Mouse (Mus musculus) MEL (cell line): ENCODE measurements around the gene Tomm22. TPM values are rescaled to one million over a fixed set of nuclear protein-coding genes. Genes with fewer than 3 reads are reported as not detected.

ENCODE experiments used
- DNase-seq: peaks from one replicate; pipeline ENCODE4 v3.0.0; 2011; ENCODE audit warnings: low read depth, low spot score
- H3K27ac ChIP-seq: 2 replicates; pipeline ENCODE4 v1.5.1; 2012; ENCODE audit warnings: low read depth, mild to moderate bottlenecking, control low read depth, low read length, moderate library complexity; ENCODE audit not compliant: control insufficient read depth
- H3K27me3 ChIP-seq, 2 experiments: fragments of 150-350 bp in 1 of 2; sonication (generic) in 1 of 2; 2 replicates each; pipeline ENCODE4 v1.6.1; 2012; ENCODE audit warnings: low read length in 2 of 2, mild to moderate bottlenecking in 2 of 2, improper control_type of control experiment in 1 of 2, moderate library complexity in 1 of 2; ENCODE audit not compliant: insufficient read depth in 2 of 2, control insufficient read depth in 1 of 2
- H3K36me3 ChIP-seq, 2 experiments: 2 replicates each; pipeline ENCODE4 v1.6.1; 2012 to 2014; ENCODE audit warnings: low read length in 2 of 2, improper control_type of control experiment in 1 of 2, inconsistent platforms in 1 of 2, mild to moderate bottlenecking in 1 of 2; ENCODE audit not compliant: insufficient read depth in 2 of 2, control insufficient read depth in 1 of 2
- H3K4me1 ChIP-seq, 2 experiments: fragments of 150-350 bp in 1 of 2; sonication (generic) in 1 of 2; 2 replicates each; pipeline ENCODE4 v1.6.1; 2012; ENCODE audit warnings: low read length in 2 of 2, improper control_type of control experiment in 1 of 2, mild to moderate bottlenecking in 1 of 2; ENCODE audit not compliant: insufficient read depth in 2 of 2, control insufficient read depth in 1 of 2
- H3K4me3 ChIP-seq, 2 experiments: fragments of 150-350 bp in 1 of 2; sonication (generic) in 1 of 2; 2 replicates each; pipeline ENCODE4 v1.5.1; 2012; ENCODE audit warnings: low read depth in 2 of 2, low read length in 2 of 2, mild to moderate bottlenecking in 2 of 2, moderate library complexity in 2 of 2, control low read depth in 1 of 2, improper control_type of control experiment in 1 of 2; ENCODE audit not compliant: control insufficient read depth in 1 of 2, insufficient read depth in 1 of 2
- H3K79me2 ChIP-seq: 2 replicates; pipeline ENCODE4 v1.6.1; 2012; ENCODE audit warnings: mild to moderate bottlenecking, low read length, moderate library complexity; ENCODE audit not compliant: control insufficient read depth, poor library complexity, insufficient read depth
- H3K9ac ChIP-seq: 2 replicates; pipeline ENCODE4 v1.6.1; 2012; ENCODE audit warnings: low read depth, mild to moderate bottlenecking, control low read depth, low read length, moderate library complexity; ENCODE audit not compliant: control insufficient read depth, poor library complexity, severe bottlenecking
- H3K9me3 ChIP-seq: fragments of 150-350 bp; sonication (generic); replicated peaks from 2 replicates; pipeline ENCODE4 v1.6.1; 2012; ENCODE audit warnings: mild to moderate bottlenecking, low read length, improper control_type of control experiment, moderate library complexity; ENCODE audit not compliant: insufficient read depth
- CHD1 ChIP-seq: IDR thresholded peaks from 2 replicates; pipeline ENCODE4 v1.6.1; 2012; ENCODE audit warnings: low read depth, mild to moderate bottlenecking, inconsistent platforms, low read length, improper control_type of control experiment
- CHD2 ChIP-seq: IDR thresholded peaks from 2 replicates; pipeline ENCODE4 v1.6.1; 2011; ENCODE audit warnings: low read length, improper control_type of control experiment
- CTCF ChIP-seq, 3 experiments: IDR thresholded peaks in 2 of 3; conservative IDR thresholded peaks in 1 of 3; 2 replicates each; pipeline ENCODE4 v1.5.1; 2011 to 2012; ENCODE audit warnings: low read length in 3 of 3, low read depth in 2 of 3, mild to moderate bottlenecking in 2 of 3, improper control_type of control experiment in 1 of 3, inconsistent platforms in 1 of 3, mixed read lengths in 1 of 3, moderate library complexity in 1 of 3; ENCODE audit not compliant: control insufficient read depth in 1 of 3, insufficient read depth in 1 of 3, poor library complexity in 1 of 3, severe bottlenecking in 1 of 3
- ELF1 ChIP-seq: IDR thresholded peaks from 2 replicates; pipeline ENCODE4 v1.6.1; 2014; ENCODE audit warnings: low read depth, mild to moderate bottlenecking, inconsistent platforms, low read length, improper control_type of control experiment, moderate library complexity
- EP300 ChIP-seq, 2 experiments: IDR thresholded peaks; 2 replicates each; pipeline ENCODE4 v1.6.1; 2011; ENCODE audit warnings: improper control_type of control experiment in 2 of 2, low read length in 2 of 2, low read depth in 1 of 2, mild to moderate bottlenecking in 1 of 2
- GATA1 ChIP-seq: IDR thresholded peaks from 2 replicates; pipeline ENCODE4 v1.6.1; 2011; ENCODE audit warnings: low read depth, low read length, improper control_type of control experiment
- MAX ChIP-seq: IDR thresholded peaks from 2 replicates; pipeline ENCODE4 v1.6.1; 2011; ENCODE audit warnings: low read length, improper control_type of control experiment
- MAZ ChIP-seq: IDR thresholded peaks from 2 replicates; pipeline ENCODE4 v1.6.1; 2012; ENCODE audit warnings: low read depth, mild to moderate bottlenecking, inconsistent platforms, low read length, improper control_type of control experiment
- MEF2A ChIP-seq: IDR thresholded peaks from 2 replicates; pipeline ENCODE4 v1.6.1; 2014; ENCODE audit warnings: low read depth, mild to moderate bottlenecking, inconsistent platforms, low read length, improper control_type of control experiment; ENCODE audit not compliant: poor library complexity, insufficient replicate concordance, severe bottlenecking; ENCODE audit errors: extremely low read depth
- NRF1 ChIP-seq: IDR thresholded peaks from 2 replicates; pipeline ENCODE4 v1.6.1; 2014; ENCODE audit warnings: low read depth, mild to moderate bottlenecking, inconsistent platforms, low read length, improper control_type of control experiment, moderate library complexity; ENCODE audit not compliant: poor library complexity, insufficient read depth, severe bottlenecking
- POLR2AphosphoS5 ChIP-seq: IDR thresholded peaks from 2 replicates; pipeline ENCODE4 v1.6.1; 2012; ENCODE audit warnings: low read depth, borderline replicate concordance, mild to moderate bottlenecking, inconsistent platforms, low read length, moderate library complexity, mixed read lengths
- RAD21 ChIP-seq: IDR thresholded peaks from 2 replicates; pipeline ENCODE4 v1.6.1; 2011; ENCODE audit warnings: mild to moderate bottlenecking, low read depth, low read length, improper control_type of control experiment
- RCOR1 ChIP-seq: IDR thresholded peaks from 2 replicates; pipeline ENCODE4 v1.6.1; 2012; ENCODE audit warnings: low read depth, mild to moderate bottlenecking, inconsistent platforms, low read length, improper control_type of control experiment
- SIN3A ChIP-seq: IDR thresholded peaks from 2 replicates; pipeline ENCODE4 v1.6.1; 2012; ENCODE audit warnings: low read length, improper control_type of control experiment, inconsistent platforms
- SMC3 ChIP-seq: IDR thresholded peaks from 2 replicates; pipeline ENCODE4 v1.6.1; 2011; ENCODE audit warnings: low read depth, low read length, improper control_type of control experiment
- TAL1 ChIP-seq: IDR thresholded peaks from 2 replicates; pipeline ENCODE4 v1.6.1; 2012; ENCODE audit warnings: mild to moderate bottlenecking, inconsistent platforms, low read length, moderate library complexity, mixed read lengths
- TCF12 ChIP-seq: IDR thresholded peaks from 2 replicates; pipeline ENCODE4 v1.6.1; 2014; ENCODE audit warnings: low read depth, mild to moderate bottlenecking, inconsistent platforms, low read length, improper control_type of control experiment, moderate library complexity
- UBTF ChIP-seq: IDR thresholded peaks from 2 replicates; pipeline ENCODE4 v1.6.1; 2012; ENCODE audit warnings: low read depth, mild to moderate bottlenecking, inconsistent platforms, low read length, improper control_type of control experiment, moderate library complexity, borderline replicate concordance; ENCODE audit not compliant: insufficient read depth
- USF1 ChIP-seq: IDR thresholded peaks from 2 replicates; pipeline ENCODE4 v1.6.1; 2014; ENCODE audit warnings: low read depth, mild to moderate bottlenecking, inconsistent platforms, low read length, improper control_type of control experiment, moderate library complexity
- ZC3H11A ChIP-seq: IDR thresholded peaks from 2 replicates; pipeline ENCODE4 v1.6.1; 2012; ENCODE audit warnings: low read depth, mild to moderate bottlenecking, inconsistent platforms, low read length, improper control_type of control experiment
- ZKSCAN1 ChIP-seq: IDR thresholded peaks from 2 replicates; pipeline ENCODE4 v1.6.1; 2012; ENCODE audit warnings: low read depth, mild to moderate bottlenecking, inconsistent platforms, low read length, improper control_type of control experiment, moderate library complexity
- polyA plus RNA-seq, 2 experiments: library from polyadenylated mRNA; stranded (reverse) in 1 of 2; unstranded in 1 of 2; fragments of >175 nt in 1 of 2; fragments of >200 nt in 1 of 2; gene quantifications; 2 replicates each; pipeline versions ENCODE4 v1.2.1 to v1.2.4; 2012; ENCODE audit warnings: low replicate concordance in 2 of 2, low read depth in 1 of 2; ENCODE audit not compliant: insufficient read length in 2 of 2, insufficient read depth in 1 of 2, missing spikeins in 1 of 2
- total RNA-seq: library from RNA; depleted of rRNA; stranded (reverse); fragments of 300-350 nt; gene quantifications from 2 replicates; pipeline ENCODE4 v1.2.3, GENCODE M21; 2012

The Tomm22 gene
- total and polyA plus RNA-seq, 3 experiments, result 174 to 829 (median 281) TPM

- TF ChIP-seq CHD1, result peak; percentile 99
Measured at GRCm38 (mm10) chr15:79658531-79659375, 11.9 kb upstream of the Tomm22 start, which contains the start of the genes Fam227a and Cby1 (continued).

DNA sequence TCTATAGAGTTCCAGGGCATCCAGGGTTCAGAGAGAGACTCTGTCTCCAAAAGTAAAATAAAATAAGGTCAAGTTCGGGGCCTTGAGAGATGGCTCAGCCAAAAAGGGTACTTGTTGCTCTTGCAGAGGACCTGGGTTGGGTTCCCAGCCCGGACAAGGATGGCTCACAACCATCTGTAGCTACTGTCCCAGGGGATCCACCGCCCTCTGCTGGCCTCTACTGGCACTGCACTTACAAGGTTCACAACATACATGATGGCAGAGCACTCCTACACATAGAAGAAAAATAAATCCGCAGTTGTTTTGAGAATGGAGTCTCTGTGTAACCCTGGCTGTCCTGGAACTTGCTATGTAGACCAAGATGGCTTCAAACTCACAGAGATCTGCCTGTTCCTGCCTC lies 8.8 kb upstream of the Tomm22 start:
- H3K27ac ChIP-seq, result no peak overlapping the region
- peak; percentile 81 for DNase-seq
- H3K9ac ChIP-seq, result no peak overlapping the region
- H3K36me3 ChIP-seq, result peaks cover 0 to 7% of the 10 kb centered on the region in 2 experiments; a peak in 2 of 4 replicates
- H3K27me3 ChIP-seq, result no peaks in the 10 kb centered on the region
- TF ChIP-seq USF1 (no peak), SMC3 (peak; percentile 34), NRF1 (no peak), SIN3A (no peak), RAD21 (peak; percentile 38), CTCF (IDR thresholded peaks at IDR 0.05 in 2 of 3, conservative IDR thresholded peaks at IDR 0.05 in 1 of 3; ENCODE audit: control insufficient read depth in 1 of 3, insufficient read depth in 1 of 3, low read depth in 2 of 3, low read length in 3 of 3, poor library complexity in 1 of 3, severe bottlenecking in 1 of 3) (peak; percentile 69 to 81 (median 80)), POLR2AphosphoS5 (no peak)
- no peaks in the 10 kb centered on the region for H3K9me3 ChIP-seq
- no peaks in the 10 kb centered on the region; the same call in 1 of the 2 replicates for H3K79me2 ChIP-seq
- no peak overlapping the region for H3K4me3 ChIP-seq
- peaks cover 0 to 8% of the 10 kb centered on the region in 2 experiments; a peak in 2 of 4 replicates for H3K4me1 ChIP-seq

- H3K9ac ChIP-seq, result no peak overlapping the region
Measured at GRCm38 (mm10) chr15:79664666-79665065, 6.0 kb upstream of the Tomm22 start.

GRCm38 (mm10) chr15:79669195-79669594 lies 1.5 kb upstream of the Tomm22 start:
- no peak overlapping the region for H3K9ac ChIP-seq
- no peaks in the 10 kb centered on the region for H3K4me1 ChIP-seq
- no peak overlapping the region for H3K27ac ChIP-seq
- H3K27me3 ChIP-seq, result no peaks in the 10 kb centered on the region
- H3K79me2 ChIP-seq, result peaks cover 17% of the 10 kb centered on the region
- no peaks in the 10 kb centered on the region for H3K9me3 ChIP-seq
- peaks cover 7 to 11% of the 10 kb centered on the region in 2 experiments for H3K36me3 ChIP-seq
- H3K4me3 ChIP-seq, result no peak overlapping the region
- no peak for DNase-seq
- TF ChIP-seq EP300 (IDR thresholded peaks at IDR 0.05; ENCODE audit: low read depth in 1 of 2, low read length in 2 of 2), result no peak
- no peak for TF ChIP-seq TCF12
- no peak for TF ChIP-seq ZKSCAN1
- no peak for TF ChIP-seq MAZ
- no peak for TF ChIP-seq TAL1
- no peak for TF ChIP-seq UBTF
- no peak for TF ChIP-seq RAD21
- no peak for TF ChIP-seq CHD2
- no peak for TF ChIP-seq MEF2A
- TF ChIP-seq ZC3H11A, result no peak
- no peak for TF ChIP-seq ELF1
- TF ChIP-seq POLR2AphosphoS5, result no peak
- TF ChIP-seq MAX, result no peak
- TF ChIP-seq CHD1, result no peak
- no peak for TF ChIP-seq SMC3

More at GRCm38 (mm10) chr15:79664666-79665065, 6.0 kb upstream of the Tomm22 start:
- no peak overlapping the region for H3K27ac ChIP-seq
- peaks cover 0 to 3% of the 10 kb centered on the region in 2 experiments; a peak in 1 of 4 replicates for H3K36me3 ChIP-seq
- H3K79me2 ChIP-seq, result no peaks in the 10 kb centered on the region
- H3K4me1 ChIP-seq, result peaks cover 0 to 2% of the 10 kb centered on the region in 2 experiments; a peak in 2 of 4 replicates
- no peaks in the 10 kb centered on the region for H3K9me3 ChIP-seq
- no peak overlapping the region for H3K4me3 ChIP-seq
- no peak for DNase-seq
- H3K27me3 ChIP-seq, result no peaks in the 10 kb centered on the region
- TF ChIP-seq RCOR1, result no peak
- no peak for TF ChIP-seq GATA1
- TF ChIP-seq MEF2A, result no peak
- no peak for TF ChIP-seq SIN3A
